Mouse (Mus musculus) bone marrow, adult 2 months (tissue): ENCODE results near the gene Il7r. TPM values are rescaled to one million over a fixed set of nuclear protein-coding genes. Genes with fewer than 3 reads are reported as not detected.

Source experiments
- H3K27ac ChIP-seq: fragments of 200-500 bp; 2 replicates; pipeline ENCODE4 v1.5.1; 2012; ENCODE audit warnings: low read depth, mild to moderate bottlenecking, control low read depth, inconsistent platforms, low read length; ENCODE audit not compliant: control insufficient read depth, poor library complexity, insufficient read depth
- H3K4me1 ChIP-seq: fragments of 200-500 bp; 2 replicates; pipeline ENCODE4 v1.6.1; 2011; ENCODE audit warnings: low read length; ENCODE audit not compliant: control insufficient read depth, insufficient read depth
- H3K4me3 ChIP-seq: fragments of 200-500 bp; replicated peaks from 2 replicates; pipeline ENCODE3; 2011; ENCODE audit warnings: mild to moderate bottlenecking, low read depth, low read length, control low read depth; ENCODE audit not compliant: control insufficient read depth
- CTCF ChIP-seq: fragments of 200-500 bp; IDR thresholded peaks from 2 replicates; pipeline ENCODE4 v1.5.1; 2011; ENCODE audit warnings: low read length, control low read depth; ENCODE audit not compliant: control insufficient read depth, insufficient read depth
- POLR2A ChIP-seq: fragments of 200-500 bp; IDR thresholded peaks from 2 replicates; pipeline ENCODE4 v1.6.1; 2011; ENCODE audit warnings: low read depth, mild to moderate bottlenecking, control low read depth, low read length, borderline replicate concordance; ENCODE audit not compliant: control insufficient read depth
- WGBS: fragments of 180-500 bp; shearing (Covaris S2); methylation state at CpG from one replicate; pipeline ENCODE4 v1.1.7; 2018; 5-methylcytosine and 5-hydroxymethylcytosine counted together
- polyA plus RNA-seq: library from polyadenylated mRNA; stranded (reverse); fragments of >200 nt; gene quantifications from 2 replicates; pipeline ENCODE4 v1.2.4, GENCODE M21; 2011; ENCODE audit warnings: low replicate concordance; ENCODE audit not compliant: missing spikeins, insufficient read depth, insufficient read length

Il7r gene
- polyA plus RNA-seq, 1 experiment, result 14.5 TPM

- WGBS, result 71% methylated on average over 3 of the region's 3 CpGs
- Histone ChIP-seq H3K4me3 (no peak overlapping the region), H3K27ac (no peak overlapping the region), H3K4me1 (no peaks in the 10 kb centered on the region; the same call in 1 of the 2 replicates)
- no peak for TF ChIP-seq CTCF
- no peak for TF ChIP-seq POLR2A
Measured at GRCm38 (mm10) chr15:9523059-9523458, 6.9 kb downstream of the Il7r start.

DNA sequence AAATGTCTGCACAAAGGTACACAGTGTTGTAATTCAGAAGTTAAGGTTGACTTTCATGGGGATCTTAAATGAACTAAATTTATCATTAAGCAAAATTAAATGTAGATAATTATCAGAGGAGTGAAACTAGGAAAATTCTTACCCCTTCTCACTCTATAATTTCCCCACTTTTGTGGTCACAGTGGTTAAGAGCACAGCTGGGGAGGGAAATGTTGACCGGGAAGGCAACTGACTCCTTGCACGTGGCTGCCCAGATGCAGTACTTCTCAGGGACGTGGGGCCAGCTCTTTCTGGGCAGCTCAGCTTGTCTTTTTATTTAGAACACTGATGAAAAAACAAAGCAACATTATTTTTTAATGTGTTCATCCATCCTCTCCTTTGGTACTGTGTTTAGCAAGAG lies 37.9 kb downstream of the Il7r start:
- H3K4me3 ChIP-seq, result no peak overlapping the region
- no peak overlapping the region for H3K27ac ChIP-seq
- TF ChIP-seq CTCF (no peak), POLR2A (no peak)
- 2% methylated on average over 3 of the region's 3 CpGs for WGBS
- peaks cover 1% of the 10 kb centered on the region; the same call in 1 of the 2 replicates for H3K4me1 ChIP-seq

DNA sequence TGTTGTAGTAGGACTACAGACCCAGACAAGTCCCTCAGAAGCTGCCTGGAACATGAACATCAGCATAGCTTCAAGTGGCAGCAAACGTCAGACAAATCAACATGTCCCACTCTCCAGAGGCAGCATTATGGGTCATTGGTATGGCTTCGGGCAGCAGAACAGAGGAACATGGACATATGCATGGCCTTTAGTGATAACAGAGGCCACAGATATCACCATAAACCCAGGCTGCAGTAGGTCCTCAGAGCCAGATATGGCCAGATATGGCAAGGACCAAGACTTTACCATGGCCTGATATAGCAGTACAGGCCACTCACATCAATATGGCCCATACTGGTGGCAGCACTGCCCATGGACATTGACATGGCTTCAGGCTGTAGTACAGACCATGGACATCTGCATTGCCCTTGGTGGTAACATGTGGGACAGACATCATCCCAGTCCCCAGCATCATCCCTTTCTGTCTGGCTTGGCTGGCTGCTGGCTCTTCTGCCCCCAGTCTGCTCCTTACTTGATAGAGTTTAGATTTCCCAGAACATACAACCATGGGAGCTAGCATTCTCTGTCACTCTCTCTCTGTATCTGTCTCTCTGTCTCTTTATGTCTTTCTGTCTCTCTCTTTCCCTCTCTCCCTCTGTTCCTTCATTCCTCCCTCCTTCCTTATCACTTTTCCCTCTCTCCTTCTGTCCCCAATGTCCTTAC lies 40.4 kb downstream of the Il7r start:
- 78% methylated on average over 2 of the region's 2 CpGs for WGBS

GRCm38 (mm10) chr15:9473188-9473587 lies 56.8 kb downstream of the Il7r start:
- 77% methylated on average over 1 of the region's 1 CpGs for WGBS
- H3K27ac ChIP-seq, result no peak overlapping the region

More for the DNA sequence above, 40.4 kb downstream of the Il7r start:
- no peak overlapping the region; the same call in 1 of the 2 replicates for H3K27ac ChIP-seq
- H3K4me1 ChIP-seq, result peaks cover 1% of the 10 kb centered on the region; the same call in 1 of the 2 replicates
- H3K4me3 ChIP-seq, result no peak overlapping the region
- TF ChIP-seq CTCF (no peak), POLR2A (no peak)

DNA sequence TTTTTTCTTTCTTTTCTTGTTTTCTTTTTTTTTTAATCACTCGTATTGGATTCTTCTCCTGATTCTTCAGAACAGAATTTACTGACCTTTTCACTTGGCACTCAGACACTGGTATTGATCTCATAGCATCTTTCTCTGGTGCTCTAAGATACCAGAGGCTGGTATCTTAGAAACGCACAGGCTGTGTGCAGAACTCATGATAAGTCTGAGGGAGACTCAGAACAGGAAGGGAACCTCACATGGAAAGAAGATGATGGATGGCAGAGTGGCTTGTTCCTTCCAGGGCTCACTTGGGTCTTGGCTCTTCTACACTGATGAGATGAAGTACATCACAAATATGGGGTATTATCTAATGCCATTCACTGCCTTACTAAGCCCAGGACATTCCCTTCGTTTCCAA lies 57.4 kb downstream of the Il7r start:
- WGBS, result 48% methylated on average over 3 of the region's 3 CpGs

More at GRCm38 (mm10) chr15:9473188-9473587, 56.8 kb downstream of the Il7r start:
- TF ChIP-seq CTCF, result no peak
- no peak for TF ChIP-seq POLR2A
- Histone ChIP-seq H3K4me3 (no peak overlapping the region), H3K4me1 (no peaks in the 10 kb centered on the region; the same call in 1 of the 2 replicates)

GRCm38 (mm10) chr15:9472167-9472566 lies 57.8 kb downstream of the Il7r start:
- 24% methylated on average over 3 of the region's 3 CpGs for WGBS
- Histone ChIP-seq H3K27ac (peak overlapping the region; percentile 39; the same call in 1 of the 2 replicates), H3K4me1 (no peaks in the 10 kb centered on the region; the same call in 1 of the 2 replicates), H3K4me3 (no peak overlapping the region)
- TF ChIP-seq POLR2A (no peak), CTCF (no peak)

More for the DNA sequence above, 57.4 kb downstream of the Il7r start:
- TF ChIP-seq CTCF (no peak), POLR2A (no peak)
- H3K4me1 ChIP-seq, result no peaks in the 10 kb centered on the region; the same call in 1 of the 2 replicates
- H3K27ac ChIP-seq, result no peak overlapping the region
- H3K4me3 ChIP-seq, result no peak overlapping the region

- no peak overlapping the region for H3K27ac ChIP-seq
- 78% methylated on average over 4 of the region's 4 CpGs for WGBS
- no peak overlapping the region for H3K4me3 ChIP-seq
- no peak for TF ChIP-seq POLR2A
- H3K4me1 ChIP-seq, result no peaks in the 10 kb centered on the region; the same call in 1 of the 2 replicates
Measured at GRCm38 (mm10) chr15:9471053-9471685, 58.8 kb downstream of the Il7r start.

DNA sequence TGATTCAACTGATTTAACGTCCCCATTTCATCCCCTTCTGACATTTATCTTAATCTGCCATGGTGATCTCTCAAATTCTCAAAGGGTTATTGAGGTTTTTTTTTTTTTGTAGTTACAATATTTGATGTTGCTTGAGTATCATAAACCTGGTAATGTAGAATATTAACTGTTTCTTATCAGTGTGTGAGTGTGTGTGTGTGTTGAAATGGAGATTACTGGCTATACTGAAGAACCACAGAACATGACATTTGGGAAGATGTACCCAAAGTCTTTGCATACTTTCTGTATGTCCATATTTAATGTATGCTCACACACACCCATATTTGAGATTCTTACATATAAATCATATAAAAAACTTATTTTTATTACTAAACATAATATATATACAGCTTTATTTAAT lies 65.9 kb downstream of the Il7r start:
- Histone ChIP-seq H3K4me1 (no peaks in the 10 kb centered on the region), H3K27ac (no peak overlapping the region), H3K4me3 (no peak overlapping the region)
- TF ChIP-seq POLR2A, result no peak
- no peak for TF ChIP-seq CTCF
- 5% methylated on average over 1 of the region's 1 CpGs for WGBS
